Mouse (Mus musculus) stomach, postnatal 0 days (tissue): ENCODE results near the gene Ciapin1. TPM values are rescaled to one million over a fixed set of nuclear protein-coding genes. Genes with fewer than 3 reads are reported as not detected.

Experiments used
- ATAC-seq: fragments of 200-750 bp; cut with Nextera tagmentation; 2 replicates; pipeline ENCODE4 v1.8.0; 2017; ENCODE audit not compliant: low FRiP score, low TSS enrichment
- DNase-seq: peaks from one replicate; pipeline ENCODE4 v3.0.0-alpha.2; 2016; ENCODE audit warnings: low spot score
- H3K27ac ChIP-seq: fragments of 300-500 bp; sonication (generic); replicated peaks from 2 replicates; pipeline ENCODE4 v1.5.1; 2014; ENCODE audit warnings: mild to moderate bottlenecking, control low read depth
- H3K27me3 ChIP-seq: fragments of 300-500 bp; sonication (generic); 2 replicates; pipeline ENCODE4 v1.6.1; 2014; ENCODE audit warnings: low read length; ENCODE audit not compliant: control insufficient read depth, insufficient read depth
- H3K36me3 ChIP-seq: fragments of 300-500 bp; sonication (generic); 2 replicates; pipeline ENCODE4 v1.6.1; 2014; ENCODE audit warnings: low read length, mixed read lengths; ENCODE audit not compliant: control insufficient read depth, insufficient read depth
- H3K4me1 ChIP-seq: fragments of 300-500 bp; sonication (generic); replicated peaks from 2 replicates; pipeline ENCODE4 v1.6.1; 2014; ENCODE audit warnings: antibody characterized with exemption; ENCODE audit not compliant: control insufficient read depth, insufficient read depth
- H3K4me2 ChIP-seq: fragments of 300-500 bp; sonication (generic); replicated peaks from 2 replicates; pipeline ENCODE4 v1.6.1; 2014; ENCODE audit warnings: low read depth, mild to moderate bottlenecking, control low read depth, moderate library complexity
- H3K4me3 ChIP-seq: fragments of 300-500 bp; sonication (generic); 2 replicates; pipeline ENCODE4 v1.5.1; 2014; ENCODE audit warnings: low read depth, low read length, control low read depth
- H3K9ac ChIP-seq: fragments of 300-500 bp; sonication (generic); 2 replicates; pipeline ENCODE4 v1.6.1; 2014; ENCODE audit warnings: mild to moderate bottlenecking, low read length, control low read depth, mixed read lengths
- H3K9me3 ChIP-seq: fragments of 300-500 bp; sonication (generic); 2 replicates; pipeline ENCODE4 v1.6.1; 2016; ENCODE audit warnings: low read length; ENCODE audit not compliant: control insufficient read depth
- CTCF ChIP-seq: IDR thresholded peaks from 2 replicates; pipeline ENCODE4 v1.5.1; 2016; ENCODE audit warnings: antibody characterized with exemption, low read depth, mild to moderate bottlenecking, moderate library complexity
- EP300 ChIP-seq: optimal IDR thresholded peaks from 2 replicates; pipeline ENCODE3; 2016; ENCODE audit warnings: antibody characterized with exemption
- WGBS: fragments of 180-500 bp; shearing (Covaris S2); extraction: QIAGEN DNeasy Blood & Tissue Kit; methylation state at CpG from one replicate; pipeline ENCODE4 v1.1.7; 2014; 5-methylcytosine and 5-hydroxymethylcytosine counted together
- polyA plus RNA-seq: library from polyadenylated mRNA; unstranded; fragments of >200 nt; fragmentation: Nextera tagmentation; extraction: Ambion mirVana; gene quantifications from 2 replicates; pipeline ENCODE4 v1.2.1, GENCODE M21; 2015

Ciapin1 gene
- polyA plus RNA-seq, 1 experiment from 2014 or later = 58.8 TPM

DNA sequence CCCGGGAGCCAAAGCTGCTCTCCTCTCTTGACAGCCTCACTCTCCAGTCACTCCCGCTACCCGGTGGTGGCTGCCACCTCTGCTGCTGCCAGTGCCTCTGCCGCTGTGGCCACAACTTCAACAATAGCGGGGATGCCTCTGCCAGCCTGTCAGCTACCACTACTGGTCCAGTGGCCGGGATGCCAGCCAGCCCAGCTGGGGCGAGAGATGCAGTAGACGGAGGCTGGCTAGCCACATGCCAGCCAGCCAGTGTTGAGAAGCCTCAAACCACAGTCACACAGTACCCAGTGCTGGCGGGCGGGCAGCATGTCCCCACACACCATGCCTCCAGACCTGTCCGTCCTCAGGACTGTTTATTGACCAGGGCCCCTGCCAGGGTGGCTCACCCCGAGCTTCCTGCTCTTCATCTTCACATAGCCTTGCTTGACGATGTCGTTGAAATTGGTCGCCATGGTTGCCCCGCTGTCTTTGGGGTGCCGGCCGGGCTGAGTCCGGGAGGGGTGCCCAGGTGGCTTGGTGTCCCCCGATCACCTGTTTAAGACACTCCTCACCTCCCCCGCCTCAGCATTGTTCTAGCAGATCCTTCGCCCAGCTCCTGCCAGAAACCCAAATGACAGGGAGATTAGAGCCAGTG lies 32.4 kb upstream of the Ciapin1 start:
- TF ChIP-seq EP300 (no peak), CTCF (no peak)
- Histone ChIP-seq H3K27me3 (no peaks in the 10 kb centered on the region), H3K9me3 (no peaks in the 10 kb centered on the region), H3K4me3 (peak overlapping the region; percentile 43), H3K27ac (peak overlapping the region; percentile 74), H3K4me1 (peaks cover 15% of the 10 kb centered on the region), H3K36me3 (peaks cover 3% of the 10 kb centered on the region; the same call in 1 of the 2 replicates), H3K9ac (peak overlapping the region; percentile 61), H3K4me2 (peak overlapping the region; percentile 85)
- WGBS = 5% methylated on average over 22 of the region's 22 CpGs
- ATAC-seq (no peak), DNase-seq (peak; percentile 40)

DNA sequence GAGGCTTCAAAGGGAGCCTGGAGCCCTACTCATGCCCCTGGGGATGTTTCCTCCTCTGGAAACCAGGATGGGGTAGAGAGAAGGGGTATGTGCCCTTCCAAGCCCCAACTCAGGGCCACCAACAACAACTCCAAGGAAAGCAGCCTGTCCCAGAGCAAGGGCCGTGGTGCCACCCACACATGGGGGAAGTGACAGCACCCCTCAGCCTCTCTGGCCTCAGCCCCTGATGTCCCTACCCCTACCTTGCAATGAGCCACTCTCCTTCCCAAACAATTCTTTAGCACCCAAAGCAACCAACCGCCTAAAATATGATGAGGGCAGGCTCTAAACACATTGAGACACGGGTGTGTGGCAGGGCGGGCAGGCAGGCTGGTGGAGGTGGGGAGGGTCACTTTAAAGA lies 31.8 kb upstream of the Ciapin1 start:
- Histone ChIP-seq H3K4me2 (peak overlapping the region; percentile 85), H3K4me3 (no peak overlapping the region), H3K27ac (no peak overlapping the region), H3K9ac (peak overlapping the region; percentile 61), H3K4me1 (peaks cover 13% of the 10 kb centered on the region), H3K9me3 (no peaks in the 10 kb centered on the region), H3K36me3 (peaks cover 3% of the 10 kb centered on the region; the same call in 1 of the 2 replicates), H3K27me3 (no peaks in the 10 kb centered on the region)
- WGBS = 49% methylated on average over 4 of the region's 4 CpGs
- TF ChIP-seq EP300 (no peak), CTCF (no peak)
- ATAC-seq (no peak), DNase-seq (no peak)

DNA sequence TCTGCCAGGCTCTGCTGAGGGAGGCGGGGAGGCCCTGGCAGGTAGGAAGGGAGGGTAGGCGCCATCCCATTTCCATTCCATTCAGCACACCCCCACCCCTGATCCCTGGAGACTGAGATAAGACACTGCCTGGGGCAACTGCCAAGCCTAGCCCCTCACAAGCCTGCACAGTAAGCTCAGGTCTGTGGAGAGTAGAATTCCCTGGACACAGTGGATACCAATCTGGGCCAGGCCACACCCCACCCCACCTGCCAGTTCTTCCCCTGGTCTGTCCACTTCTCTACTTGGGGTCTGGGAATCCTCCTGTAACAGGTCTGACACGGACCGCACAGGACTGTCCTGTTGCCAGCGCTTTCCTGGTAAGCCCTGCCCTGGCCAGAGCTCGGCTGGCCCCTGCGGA lies 31.0 kb upstream of the Ciapin1 start:
- ATAC-seq (no peak), DNase-seq (no peak)
- Histone ChIP-seq H3K9ac (peak overlapping the region; percentile 61; the same call in 1 of the 2 replicates), H3K4me2 (no peak overlapping the region), H3K27ac (no peak overlapping the region), H3K36me3 (peaks cover 3% of the 10 kb centered on the region; the same call in 1 of the 2 replicates), H3K4me3 (no peak overlapping the region), H3K4me1 (peaks cover 11% of the 10 kb centered on the region; the same call in 1 of the 2 replicates), H3K27me3 (no peaks in the 10 kb centered on the region), H3K9me3 (no peaks in the 10 kb centered on the region)
- TF ChIP-seq EP300 (no peak), CTCF (no peak)
- 65% methylated on average over 7 of the region's 7 CpGs for WGBS

DNA sequence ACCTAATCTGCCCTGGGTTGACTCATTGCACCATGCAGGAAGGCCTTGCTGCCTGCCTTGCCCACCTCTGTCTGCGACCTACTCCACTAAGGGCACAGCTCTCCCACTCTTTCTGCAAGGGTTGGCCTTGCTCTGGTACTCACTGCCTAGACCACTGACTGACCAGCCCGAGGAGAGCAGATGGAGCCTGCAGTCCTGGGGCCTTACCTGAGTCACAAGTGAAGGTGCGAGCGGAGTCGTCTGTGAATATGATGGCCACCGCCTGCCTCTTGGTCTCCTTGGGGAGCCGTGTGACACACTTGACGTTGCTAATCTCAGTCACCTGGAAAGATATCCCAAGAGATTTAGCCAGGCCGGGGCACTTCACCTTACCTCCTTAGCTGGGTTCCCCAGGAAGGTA lies 28.8 kb upstream of the Ciapin1 start:
- no peak for DNase-seq
- no peak overlapping the region for H3K4me3 ChIP-seq
- no peak overlapping the region for H3K4me2 ChIP-seq
- no peak overlapping the region for H3K9ac ChIP-seq
- ATAC-seq = no peak
- 81% methylated on average over 9 of the region's 9 CpGs for WGBS
- H3K4me1 ChIP-seq = peaks cover 9% of the 10 kb centered on the region; the same call in 1 of the 2 replicates
- H3K27ac ChIP-seq = no peak overlapping the region
- TF ChIP-seq CTCF (no peak), EP300 (no peak)
- no peaks in the 10 kb centered on the region for H3K9me3 ChIP-seq
- H3K27me3 ChIP-seq = no peaks in the 10 kb centered on the region
- peaks cover 3% of the 10 kb centered on the region; the same call in 1 of the 2 replicates for H3K36me3 ChIP-seq

DNA sequence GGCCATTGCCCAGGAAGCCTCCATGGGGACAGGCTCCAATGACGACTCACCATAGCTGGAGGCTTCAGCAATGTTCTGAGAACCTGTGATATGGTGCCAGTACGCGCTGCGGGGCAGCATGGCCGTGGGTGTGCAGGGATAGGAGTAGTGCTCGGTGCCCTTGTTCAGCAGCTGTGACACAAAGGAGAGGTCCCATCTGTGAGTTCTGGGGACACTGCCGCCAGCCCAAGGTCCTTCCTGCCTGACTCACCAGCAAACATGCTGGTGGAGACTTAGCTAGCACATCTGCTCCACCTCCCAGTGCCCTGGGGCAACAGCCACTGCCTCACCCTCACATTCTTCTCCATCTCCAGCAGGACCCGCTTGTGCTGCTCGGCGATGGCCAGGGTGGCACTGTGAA lies 27.1 kb upstream of the Ciapin1 start:
- TF ChIP-seq CTCF (no peak), EP300 (no peak)
- ATAC-seq (no peak), DNase-seq (peak; percentile 21)
- Histone ChIP-seq H3K4me1 (0 out of 2 replicates have a peak, but pooled peaks cover 2% of the 10 kb centered on the region), H3K4me3 (no peak overlapping the region), H3K27ac (no peak overlapping the region), H3K36me3 (peaks cover 6% of the 10 kb centered on the region; the same call in 1 of the 2 replicates), H3K9me3 (no peaks in the 10 kb centered on the region), H3K27me3 (no peaks in the 10 kb centered on the region), H3K9ac (no peak overlapping the region), H3K4me2 (no peak overlapping the region)
- 68% methylated on average over 10 of the region's 10 CpGs for WGBS
